Mouse (Mus musculus): ENCODE data around the gene Yipf1. TPM values are rescaled to one million over a fixed set of nuclear protein-coding genes. Genes with fewer than 3 reads are reported as not detected.
A peak's percentile ranks its signal among the peaks of the same experiment; 100 is the strongest.
"Not testable (repeated sequence)": the region's sequence is repeated elsewhere in the genome, so short reads cannot be mapped to it uniquely, and the experiment has no call there.

Gene Yipf1
- total and polyA plus RNA-seq, 2 experiments from 2014 or later: 40.1 to 46.7 TPM

DNA sequence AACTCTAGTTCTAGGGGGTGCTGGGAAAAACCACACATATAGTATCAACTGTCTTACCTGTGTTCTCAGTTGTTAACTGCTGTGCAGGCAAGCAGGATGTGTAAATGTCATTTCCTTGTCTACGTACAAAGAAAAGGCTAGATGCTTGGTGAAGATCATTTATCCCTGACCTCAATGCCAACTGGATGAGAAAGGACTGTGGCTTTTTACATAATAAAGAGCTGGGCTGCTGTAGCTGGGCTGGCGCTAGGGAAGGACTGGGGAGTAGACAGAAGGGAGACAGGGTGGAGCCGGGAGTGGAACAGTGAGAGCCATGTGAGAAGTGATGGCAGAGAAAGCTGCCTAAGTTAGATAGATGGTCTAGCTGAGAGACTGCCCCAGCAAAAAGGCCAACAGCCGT lies 48.6 kb downstream of the Yipf1 start:
- Histone ChIP-seq H3K4me3 (ENCODE audit: low read depth, low read length) (no peak overlapping the region), H3K4me1 (ENCODE audit: control insufficient read depth, insufficient read depth) (no peaks in the 10 kb centered on the region), H3K9ac (replicated peaks; ENCODE audit: low read depth, low read length) (no peak overlapping the region), H3K36me3 (replicated peaks; ENCODE audit: control insufficient read depth, insufficient read depth, low read length) (no peaks in the 10 kb centered on the region; the same call in 1 of the 2 replicates), H3K27me3 (ENCODE audit: control insufficient read depth, insufficient read depth, low read length) (no peaks in the 10 kb centered on the region), H3K27ac (ENCODE audit: low read depth) (no peak overlapping the region), H3K4me2 (ENCODE audit: low read depth, low read length) (no peak overlapping the region), H3K9me3 (replicated peaks; ENCODE audit: control insufficient read depth, low read length) (no peaks in the 10 kb centered on the region)
- TF ChIP-seq CTCF (IDR thresholded peaks at IDR 0.05; ENCODE audit: low read depth) (no peak), EP300 (IDR thresholded peaks at IDR 0.05; ENCODE audit: low read depth) (no peak)
- DNase-seq (ENCODE audit: low spot score): no peak
- no peak for ATAC-seq (ENCODE audit: insufficient read depth, low read depth)
- 73% methylated on average over 4 of the region's 4 CpGs for WGBS

DNA sequence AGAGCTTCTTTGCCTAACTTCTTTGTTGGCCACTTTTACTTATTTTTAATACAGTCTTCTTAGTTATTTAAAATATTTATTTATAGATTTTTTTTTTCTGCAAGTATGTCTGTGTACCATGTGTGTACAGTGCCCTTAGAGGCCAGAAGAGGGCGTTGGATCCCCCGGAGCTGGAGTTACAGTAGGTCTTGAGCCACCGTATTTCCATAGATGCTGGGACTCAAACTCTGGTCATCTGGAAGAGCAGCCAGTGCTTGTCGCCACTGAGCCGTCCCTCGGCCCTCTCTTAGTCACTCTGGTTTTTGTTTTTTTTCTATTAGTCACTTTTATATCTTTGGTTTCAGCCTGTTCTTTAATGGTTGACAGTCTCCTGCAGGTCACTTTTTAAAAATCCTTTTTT lies 49.4 kb downstream of the Yipf1 start:
- Histone ChIP-seq H3K4me1 (ENCODE audit: control insufficient read depth, insufficient read depth) (peaks cover 4% of the 10 kb centered on the region; the same call in 1 of the 2 replicates), H3K4me3 (ENCODE audit: low read depth, low read length) (no peak overlapping the region), H3K4me2 (ENCODE audit: low read depth, low read length) (no peak overlapping the region), H3K9ac (replicated peaks; ENCODE audit: low read depth, low read length) (no peak overlapping the region), H3K9me3 (replicated peaks; ENCODE audit: control insufficient read depth, low read length) (no peaks in the 10 kb centered on the region), H3K27me3 (ENCODE audit: control insufficient read depth, insufficient read depth, low read length) (no peaks in the 10 kb centered on the region), H3K27ac (ENCODE audit: low read depth) (no peak overlapping the region), H3K36me3 (replicated peaks; ENCODE audit: control insufficient read depth, insufficient read depth, low read length) (no peaks in the 10 kb centered on the region; the same call in 1 of the 2 replicates)
- no peak for DNase-seq (ENCODE audit: low spot score)
- TF ChIP-seq EP300 (IDR thresholded peaks at IDR 0.05; ENCODE audit: low read depth): no peak
- no peak for TF ChIP-seq CTCF (IDR thresholded peaks at IDR 0.05; ENCODE audit: low read depth)
- ATAC-seq (ENCODE audit: insufficient read depth, low read depth): no peak
- 77% methylated on average over 6 of the region's 6 CpGs for WGBS

DNA sequence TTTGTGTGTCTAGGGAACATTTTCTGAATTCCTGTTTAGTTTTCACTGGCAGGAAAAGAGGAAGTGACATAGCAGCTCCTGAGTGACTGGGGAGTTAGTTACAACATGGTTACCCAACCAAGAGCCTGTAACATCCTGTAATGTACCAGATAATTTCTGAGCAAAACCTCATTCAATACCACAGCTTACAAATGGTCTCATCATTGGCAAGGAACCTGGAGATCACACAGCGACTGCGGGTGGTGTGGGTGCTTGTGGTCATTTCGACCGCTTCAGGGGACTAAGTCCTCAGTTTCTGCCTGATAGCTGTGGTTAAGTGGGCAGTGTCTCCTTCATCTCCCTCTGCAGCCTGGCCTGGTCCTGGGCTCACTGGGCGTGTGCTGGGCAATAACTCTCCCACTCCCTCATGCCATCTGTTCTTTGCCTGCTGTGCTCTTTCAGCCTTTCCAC lies 50.1 kb downstream of the Yipf1 start:
- peak; percentile 16 for DNase-seq (ENCODE audit: low spot score)
- H3K27ac ChIP-seq (ENCODE audit: low read depth): no peak overlapping the region
- H3K4me2 ChIP-seq (ENCODE audit: low read depth, low read length): no peak overlapping the region
- H3K4me1 ChIP-seq (ENCODE audit: control insufficient read depth, insufficient read depth): peaks cover 5% of the 10 kb centered on the region; the same call in 1 of the 2 replicates
- no peak overlapping the region for H3K4me3 ChIP-seq (ENCODE audit: low read depth, low read length)
- no peaks in the 10 kb centered on the region; the same call in 1 of the 2 replicates for H3K36me3 ChIP-seq (replicated peaks; ENCODE audit: control insufficient read depth, insufficient read depth, low read length)
- WGBS: 78% methylated on average over 5 of the region's 5 CpGs
- TF ChIP-seq EP300 (IDR thresholded peaks at IDR 0.05; ENCODE audit: low read depth) (no peak), CTCF (IDR thresholded peaks at IDR 0.05; ENCODE audit: low read depth) (no peak)
- ATAC-seq (ENCODE audit: insufficient read depth, low read depth): no peak
- no peak overlapping the region for H3K9ac ChIP-seq (replicated peaks; ENCODE audit: low read depth, low read length)
- no peaks in the 10 kb centered on the region for H3K27me3 ChIP-seq (ENCODE audit: control insufficient read depth, insufficient read depth, low read length)
- H3K9me3 ChIP-seq (replicated peaks; ENCODE audit: control insufficient read depth, low read length): no peaks in the 10 kb centered on the region

DNA sequence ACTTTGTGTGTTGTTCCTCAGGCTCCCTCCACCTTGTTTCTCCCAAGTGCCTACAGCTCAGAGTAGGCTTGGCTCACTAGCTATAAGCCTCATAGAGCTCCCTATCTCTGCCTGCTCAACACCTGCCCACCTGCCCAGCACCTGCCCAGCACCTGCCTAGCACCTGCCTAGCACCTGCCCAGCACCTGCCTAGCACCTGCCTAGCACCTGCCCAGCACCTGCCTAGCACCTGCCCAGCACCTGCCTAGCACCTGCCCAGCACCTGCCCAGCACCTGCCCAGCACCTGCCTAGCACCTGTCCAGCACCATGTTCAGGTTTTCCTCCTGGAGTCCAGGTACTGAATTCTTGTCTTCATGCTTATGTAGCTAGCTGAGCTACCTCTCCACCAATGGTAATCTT lies 52.2 kb downstream of the Yipf1 start:
- not testable (repeated sequence) for ATAC-seq (ENCODE audit: insufficient read depth, low read depth); H3K4me3 ChIP-seq (ENCODE audit: low read depth, low read length); DNase-seq (ENCODE audit: low spot score); H3K9ac ChIP-seq (replicated peaks; ENCODE audit: low read depth, low read length); H3K27me3 ChIP-seq (ENCODE audit: control insufficient read depth, insufficient read depth, low read length); H3K4me2 ChIP-seq (ENCODE audit: low read depth, low read length); H3K27ac ChIP-seq (ENCODE audit: low read depth); H3K9me3 ChIP-seq (replicated peaks; ENCODE audit: control insufficient read depth, low read length); H3K4me1 ChIP-seq (ENCODE audit: control insufficient read depth, insufficient read depth)
- peaks cover 14% of the 10 kb centered on the region; the same call in 1 of the 2 replicates for H3K36me3 ChIP-seq (replicated peaks; ENCODE audit: control insufficient read depth, insufficient read depth, low read length)

DNA sequence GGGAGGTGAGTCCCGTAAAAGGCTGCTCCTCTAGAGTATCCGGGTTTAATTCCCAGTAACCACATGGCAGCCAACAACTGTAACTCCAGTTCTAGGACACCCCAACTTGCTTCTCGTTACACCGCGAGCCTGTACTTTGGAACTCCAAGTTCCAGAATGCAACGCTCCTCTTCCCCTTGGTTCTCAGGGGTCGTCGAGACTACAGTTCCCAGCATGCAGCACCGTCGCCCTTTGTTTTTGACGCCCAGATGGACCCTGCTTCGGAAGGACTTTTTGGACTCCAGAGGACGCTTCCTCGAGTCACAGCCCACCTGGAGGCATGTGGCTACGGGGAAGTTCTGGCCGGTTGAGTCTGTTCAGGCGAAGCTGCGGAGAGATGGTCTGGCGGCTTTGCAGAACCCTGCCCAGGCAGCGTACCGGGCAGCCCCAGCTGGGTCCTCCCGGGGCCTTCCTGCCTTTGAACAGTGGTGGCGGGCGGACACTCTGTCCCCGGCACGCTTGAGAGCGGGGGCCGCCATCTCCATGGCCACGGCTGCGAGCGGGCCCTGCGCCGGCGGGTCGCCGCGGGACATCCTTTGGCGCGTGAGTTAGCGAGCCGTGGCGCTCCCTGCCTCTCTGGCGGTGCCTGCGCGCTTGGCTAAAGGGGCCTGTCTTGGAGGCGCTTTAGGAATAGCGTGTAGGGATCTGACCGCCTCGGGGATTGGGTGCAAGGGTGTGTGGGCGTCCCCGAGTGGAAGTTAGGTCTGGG lies 53.6 kb downstream of the Yipf1 start, which contains the start of gene Ndc1:
Ndc1 (plus strand) TSS at position 218 of the 748 bp plus-strand sequence.
- peak within 1 kb of the TSS; percentile 73 for H3K4me3 ChIP-seq (ENCODE audit: low read depth, low read length)
- TF ChIP-seq CTCF (IDR thresholded peaks at IDR 0.05; ENCODE audit: low read depth) (no peak), EP300 (IDR thresholded peaks at IDR 0.05; ENCODE audit: low read depth) (0 out of 2 replicates have a peak, but pooled peaks have one; percentile 67)
- H3K9me3 ChIP-seq (replicated peaks; ENCODE audit: control insufficient read depth, low read length): no peaks in the 10 kb centered on the region
- H3K4me1 ChIP-seq (ENCODE audit: control insufficient read depth, insufficient read depth): peaks cover 5% of the 10 kb centered on the region; the same call in 1 of the 2 replicates
- peak; percentile 95 for DNase-seq (ENCODE audit: low spot score)
- peak; percentile 96 for ATAC-seq (ENCODE audit: insufficient read depth, low read depth)
- no peaks in the 10 kb centered on the region for H3K27me3 ChIP-seq (ENCODE audit: control insufficient read depth, insufficient read depth, low read length)
- peak within 1 kb of the TSS; percentile 69 for H3K4me2 ChIP-seq (ENCODE audit: low read depth, low read length)
- H3K27ac ChIP-seq (ENCODE audit: low read depth): peak within 1 kb of the TSS; percentile 93
- peaks cover 24% of the 10 kb centered on the region for H3K36me3 ChIP-seq (replicated peaks; ENCODE audit: control insufficient read depth, insufficient read depth, low read length)
- WGBS: under 1% methylated on average over 51 of the region's 51 CpGs
- peak within 1 kb of the TSS; percentile 77 for H3K9ac ChIP-seq (replicated peaks; ENCODE audit: low read depth, low read length)
